Mouse (Mus musculus): ENCODE results near the gene Narf. TPM values are rescaled to one million over a fixed set of nuclear protein-coding genes. Genes with fewer than 3 reads are reported as not detected.
A peak's percentile ranks its signal among the peaks of the same experiment; 100 is the strongest.

The Narf gene
- total RNA-seq, 2 experiments from 2014 or later: 21.0 to 22.0 TPM

DNA sequence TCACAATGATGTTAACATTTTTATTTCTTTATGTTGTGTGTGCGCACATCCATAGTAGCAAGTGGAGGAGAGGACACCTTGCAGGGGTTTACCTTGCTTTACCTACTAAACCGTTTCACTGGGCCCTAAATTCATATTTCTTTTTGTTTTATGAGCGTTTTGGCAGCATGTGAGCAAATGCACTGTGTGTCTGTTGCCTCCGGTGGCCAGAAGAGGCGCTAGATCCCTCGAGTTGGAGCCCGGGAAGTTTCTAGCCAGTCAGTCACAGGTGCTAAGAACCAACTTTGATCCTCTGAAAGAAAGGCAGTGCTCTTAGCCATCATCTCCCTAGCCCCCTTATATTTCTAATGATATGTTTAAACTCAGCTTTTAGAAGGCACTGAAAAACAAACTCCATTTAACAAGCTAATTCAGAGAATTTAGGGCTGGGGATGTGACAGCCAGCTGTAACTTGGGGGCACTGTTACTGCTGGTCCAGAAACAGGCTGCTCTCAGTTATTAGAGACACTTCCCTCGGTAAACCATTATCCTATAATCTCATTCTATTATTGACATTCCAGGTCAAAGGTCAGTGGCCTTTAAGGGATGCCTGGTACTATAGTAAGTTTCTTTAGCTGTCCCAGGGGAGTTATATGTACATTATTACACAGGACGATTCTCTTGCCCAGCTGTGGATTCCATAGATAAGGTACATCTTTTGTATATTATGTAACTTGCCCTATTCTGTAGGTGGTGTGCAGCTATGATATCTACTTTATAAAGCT, 1.4 kb upstream of the Narf start:
- no peak for ATAC-seq (replicated peaks; ENCODE audit: poor library complexity, severe bottlenecking)

GRCm38 (mm10) chr11:121237345-121238128, 484 bp downstream of the Narf start:
- ATAC-seq (replicated peaks; ENCODE audit: poor library complexity, severe bottlenecking): peak; percentile 19; the same call in 1 of the 2 replicates

- ATAC-seq (replicated peaks; ENCODE audit: poor library complexity, severe bottlenecking): no peak
These were observed 2.6 kb downstream of the Narf start for GRCm38 (mm10) chr11:121239669-121240068.

DNA sequence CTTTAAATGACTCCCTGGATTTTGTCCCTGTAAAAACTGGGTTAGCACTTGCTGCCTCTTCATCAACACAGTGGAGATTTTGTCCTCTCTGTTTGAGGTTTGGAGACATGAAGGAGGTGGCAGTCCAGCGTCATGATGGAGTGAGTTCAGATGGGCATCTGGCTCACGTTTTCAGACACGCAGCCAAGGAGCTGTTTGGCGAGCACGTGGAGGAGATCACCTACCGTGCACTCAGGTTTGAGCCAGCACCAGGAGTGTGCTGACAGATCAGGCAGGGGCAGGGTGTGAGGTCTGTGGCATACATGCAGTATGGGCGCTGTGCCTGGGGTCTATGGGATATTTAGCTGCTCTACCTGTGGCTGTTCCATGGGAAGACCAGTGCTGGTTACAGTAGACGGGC, 13.1 kb downstream of the Narf start:
- no peak for ATAC-seq (replicated peaks; ENCODE audit: poor library complexity, severe bottlenecking)

DNA sequence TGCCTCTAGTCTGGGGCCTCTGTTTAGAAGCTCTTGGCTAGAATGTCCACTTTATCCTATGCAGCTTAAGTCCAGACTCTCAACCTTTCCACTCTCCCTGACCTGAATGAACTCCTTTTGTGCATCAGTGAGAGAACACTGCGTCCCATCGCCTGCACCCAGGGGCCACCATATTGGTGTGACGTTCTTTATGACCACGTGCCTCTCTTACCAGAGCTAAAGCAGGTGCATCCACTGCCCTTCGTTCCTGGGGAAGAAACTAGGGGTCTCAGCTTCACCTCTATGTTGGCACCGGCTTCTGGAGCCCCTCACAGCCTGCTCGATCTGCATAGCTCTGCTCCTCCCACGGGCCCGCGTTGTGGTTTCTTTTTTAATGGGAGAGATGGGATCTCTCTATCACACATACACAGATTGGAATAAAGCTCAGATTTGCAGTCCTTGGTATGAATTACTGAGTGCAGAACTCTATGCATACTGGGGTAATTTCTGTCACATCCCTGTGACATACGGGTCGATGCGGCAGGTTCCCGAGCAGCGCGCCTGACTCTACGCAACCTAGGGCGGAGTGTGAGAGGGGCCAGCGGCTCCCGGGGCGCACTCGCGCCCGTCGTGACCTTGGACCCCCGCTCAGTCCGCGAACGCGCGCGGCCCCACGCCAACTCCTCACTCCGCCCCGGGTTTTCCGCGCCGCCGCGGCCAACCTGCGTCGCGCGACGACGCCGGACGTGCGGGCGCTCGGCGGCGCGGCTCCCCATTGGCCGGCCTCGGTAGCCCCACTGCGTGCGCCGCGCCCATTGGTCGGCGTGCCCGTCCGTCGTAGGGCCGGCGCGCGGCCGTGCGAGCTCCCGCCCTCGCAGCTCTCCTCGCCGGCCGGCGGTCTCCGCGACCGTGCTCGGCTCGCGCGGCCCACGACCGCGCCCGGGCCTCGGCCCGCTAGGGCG, 22.4 kb downstream of the Narf start, which contains the start of gene Foxk2:
Foxk2 (plus strand) TSS at position 831 of the 941 bp plus-strand sequence.
- ATAC-seq (replicated peaks; ENCODE audit: poor library complexity, severe bottlenecking): peak; percentile 97

- ATAC-seq (replicated peaks; ENCODE audit: poor library complexity, severe bottlenecking): peak; percentile 13; the same call in 1 of the 2 replicates
These were observed 23.3 kb downstream of the Narf start for GRCm38 (mm10) chr11:121260211-121260906.

GRCm38 (mm10) chr11:121261074-121261473, 24.0 kb downstream of the Narf start:
- ATAC-seq (replicated peaks; ENCODE audit: poor library complexity, severe bottlenecking): no peak

DNA sequence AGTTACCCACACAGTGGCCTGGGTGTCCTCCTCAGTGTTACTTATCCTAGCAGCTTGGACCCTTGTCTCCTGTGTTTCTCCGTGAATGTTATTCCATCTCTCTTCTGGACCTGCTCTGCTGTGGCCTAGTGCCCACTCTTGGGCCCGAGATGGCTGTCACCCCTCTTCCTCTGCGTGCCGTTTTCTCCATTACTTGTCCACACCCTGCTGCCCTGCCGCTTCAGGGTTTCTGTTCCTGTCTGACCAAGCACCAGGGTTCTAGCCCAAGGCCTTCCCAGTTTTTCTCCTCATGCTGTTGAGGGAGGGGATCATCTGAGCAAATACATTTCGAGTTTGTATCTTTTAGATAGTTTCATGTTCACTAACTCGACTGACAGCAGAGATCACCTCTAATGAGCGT, 40.5 kb downstream of the Narf start:
- peak; percentile 60 for ATAC-seq (replicated peaks; ENCODE audit: poor library complexity, severe bottlenecking)

GRCm38 (mm10) chr11:121278011-121278410, 41.0 kb downstream of the Narf start:
- peak; percentile 82 for ATAC-seq (replicated peaks; ENCODE audit: poor library complexity, severe bottlenecking)

GRCm38 (mm10) chr11:121282911-121283310, 45.9 kb downstream of the Narf start:
- ATAC-seq (replicated peaks; ENCODE audit: poor library complexity, severe bottlenecking): no peak

DNA sequence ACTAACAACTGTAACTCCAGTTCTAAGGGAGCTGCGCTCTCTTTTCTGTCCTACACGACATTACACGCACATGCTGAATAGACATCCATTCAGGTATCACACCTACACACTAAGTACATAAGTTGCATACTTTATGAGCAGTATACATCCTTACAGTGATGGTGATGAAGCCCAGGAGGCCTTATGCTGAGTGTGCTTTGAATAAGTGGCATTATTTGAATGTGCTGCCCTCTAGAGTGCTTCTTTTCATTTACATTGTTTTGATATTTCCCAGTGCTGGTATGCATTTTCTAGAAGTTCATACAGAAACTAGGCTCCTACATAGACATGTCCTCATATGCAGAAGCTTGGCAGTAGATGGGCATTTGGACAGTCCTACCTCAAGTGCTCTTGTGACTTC, 52.8 kb downstream of the Narf start:
- no peak for ATAC-seq (replicated peaks; ENCODE audit: poor library complexity, severe bottlenecking)

DNA sequence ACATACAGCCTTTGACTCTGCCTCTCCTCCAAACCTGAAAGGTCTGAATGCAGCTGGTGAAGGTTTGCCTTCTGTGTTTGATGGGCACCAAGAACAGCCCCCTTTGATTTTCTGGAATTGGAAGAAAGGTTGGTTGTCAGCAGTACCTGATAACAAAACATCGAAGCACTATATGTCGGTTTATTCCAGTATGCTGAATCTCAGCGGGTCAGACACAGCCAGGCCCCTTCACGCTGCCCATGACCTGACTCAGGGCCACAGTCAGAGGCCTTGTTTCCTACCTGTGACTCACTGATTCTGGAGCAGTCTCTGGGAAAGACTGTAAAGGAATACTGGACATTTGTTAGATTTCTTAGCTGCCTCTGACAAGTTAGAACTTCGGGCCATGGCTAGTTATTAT, 57.7 kb downstream of the Narf start:
- no peak for ATAC-seq (replicated peaks; ENCODE audit: poor library complexity, severe bottlenecking)

DNA sequence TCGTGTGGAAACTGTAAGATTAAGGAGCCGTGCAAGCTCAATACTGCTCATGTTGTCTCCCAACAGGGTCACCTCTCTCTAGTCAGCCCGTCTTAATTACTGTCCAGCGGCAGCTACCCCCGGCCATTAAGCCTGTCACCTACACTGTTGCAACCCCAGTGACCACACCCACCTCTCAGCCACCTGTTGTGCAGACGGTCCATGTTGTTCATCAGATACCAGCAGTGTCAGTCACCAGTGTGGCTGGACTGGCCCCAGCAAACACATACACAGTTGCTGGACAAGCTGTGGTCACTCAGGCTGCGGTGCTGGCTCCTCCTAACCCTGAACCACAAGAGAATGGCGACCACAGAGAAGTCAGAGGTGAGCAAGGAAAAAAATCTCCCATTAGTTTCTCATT, 61.4 kb downstream of the Narf start:
- no peak for ATAC-seq (replicated peaks; ENCODE audit: poor library complexity, severe bottlenecking)

DNA sequence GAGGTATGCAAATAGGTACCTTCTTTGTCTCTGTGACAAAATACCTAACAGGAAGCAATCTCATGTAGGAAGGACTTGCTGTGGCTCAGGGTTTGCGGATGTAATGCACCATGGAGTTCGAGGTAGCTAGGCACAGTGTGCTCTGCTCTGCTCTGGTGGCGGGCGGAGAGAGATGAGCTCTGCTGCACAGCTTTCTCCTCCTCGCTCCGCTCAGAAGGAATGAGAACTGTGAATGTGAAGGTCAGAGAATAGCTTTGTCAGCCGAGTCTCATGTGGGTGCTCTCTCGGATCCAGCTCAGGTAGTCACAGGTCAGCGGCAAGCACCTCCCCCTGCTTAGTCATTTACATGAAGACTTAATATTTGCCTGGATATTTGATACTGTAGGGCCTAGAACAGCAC, 63.2 kb downstream of the Narf start:
- no peak for ATAC-seq (replicated peaks; ENCODE audit: poor library complexity, severe bottlenecking)

GRCm38 (mm10) chr11:121305371-121305770, 68.3 kb downstream of the Narf start:
- no peak for ATAC-seq (replicated peaks; ENCODE audit: poor library complexity, severe bottlenecking)

Other genes with a start within 250 kb of the Narf start
- 53.7 and 63.6 TPM in 2 replicates for gene Csnk1d, start 245.9 kb upstream of the Narf start, total RNA-seq (2014; fragmentation: Nextera tagmentation)
- 68.2 and 70.6 TPM in 2 replicates for gene Csnk1d, start 245.9 kb upstream of the Narf start, total RNA-seq (2017)
- 6.1 TPM in 1 of 2 replicates, not detected in the other for gene Cd7, start 197.8 kb upstream of the Narf start, total RNA-seq (2014; fragmentation: Nextera tagmentation)
- not detected in 2 replicates for gene Cd7, start 197.8 kb upstream of the Narf start, total RNA-seq (2017)
- gene Sectm1b, start 173.7 kb upstream of the Narf start, total RNA-seq (2014; fragmentation: Nextera tagmentation): not detected in 2 replicates
- gene Sectm1b, start 173.7 kb upstream of the Narf start, total RNA-seq (2017): not detected in 2 replicates
- gene Sectm1a, start 156.0 kb upstream of the Narf start, total RNA-seq (2014; fragmentation: Nextera tagmentation): not detected in 2 replicates
- gene Sectm1a, start 156.0 kb upstream of the Narf start, total RNA-seq (2017): not detected in 2 replicates
- gene Tex19.2, start 118.6 kb upstream of the Narf start, total RNA-seq (2014; fragmentation: Nextera tagmentation): not detected in 2 replicates
- not detected in 2 replicates for gene Tex19.2, start 118.6 kb upstream of the Narf start, total RNA-seq (2017)
- not detected in 2 replicates for gene Tex19.1, start 91.1 kb upstream of the Narf start, total RNA-seq (2014; fragmentation: Nextera tagmentation)
- gene Tex19.1, start 91.1 kb upstream of the Narf start, total RNA-seq (2017): not detected in 2 replicates
- gene Uts2r, start 77.0 kb upstream of the Narf start, total RNA-seq (2014; fragmentation: Nextera tagmentation): not detected in 2 replicates
- gene Uts2r, start 77.0 kb upstream of the Narf start, total RNA-seq (2017): not detected in 2 replicates
- 5.6 and 11.5 TPM in 2 replicates for gene Hexdc, start 32.8 kb upstream of the Narf start, total RNA-seq (2014; fragmentation: Nextera tagmentation)
- gene Hexdc, start 32.8 kb upstream of the Narf start, total RNA-seq (2017): 2.4 and 4.8 TPM in 2 replicates
- gene Ogfod3, start 32.5 kb upstream of the Narf start, total RNA-seq (2014; fragmentation: Nextera tagmentation): 13.1 and 15.1 TPM in 2 replicates
- 7.7 and 10.3 TPM in 2 replicates for gene Ogfod3, start 32.5 kb upstream of the Narf start, total RNA-seq (2017)
- 51.9 and 70.5 TPM in 2 replicates for gene Cybc1, start 7.9 kb upstream of the Narf start, total RNA-seq (2014; fragmentation: Nextera tagmentation)
- 32.9 and 54.6 TPM in 2 replicates for gene Cybc1, start 7.9 kb upstream of the Narf start, total RNA-seq (2017)
- gene Foxk2, start 22.7 kb downstream of the Narf start, total RNA-seq (2014; fragmentation: Nextera tagmentation): 35.7 and 40.4 TPM in 2 replicates
- 25.3 and 26.1 TPM in 2 replicates for gene Foxk2, start 22.7 kb downstream of the Narf start, total RNA-seq (2017)
- 31.3 and 68.7 TPM in 2 replicates for gene Wdr45b, start 117.2 kb downstream of the Narf start, total RNA-seq (2014; fragmentation: Nextera tagmentation)
- 42.4 and 52.4 TPM in 2 replicates for gene Wdr45b, start 117.2 kb downstream of the Narf start, total RNA-seq (2017)
- 0.71 TPM in 1 of 2 replicates, not detected in the other for gene Rab40b, start 151.0 kb downstream of the Narf start, total RNA-seq (2014; fragmentation: Nextera tagmentation)
- not detected in 2 replicates for gene Rab40b, start 151.0 kb downstream of the Narf start, total RNA-seq (2017)
- 6.3 and 8.3 TPM in 2 replicates for gene Fn3krp, start 184.1 kb downstream of the Narf start, total RNA-seq (2014; fragmentation: Nextera tagmentation)
- gene Fn3krp, start 184.1 kb downstream of the Narf start, total RNA-seq (2017): 9.8 and 12.5 TPM in 2 replicates
- not detected in 2 replicates for gene Fn3k, start 197.7 kb downstream of the Narf start, total RNA-seq (2014; fragmentation: Nextera tagmentation)
- not detected in 2 replicates for gene Fn3k, start 197.7 kb downstream of the Narf start, total RNA-seq (2017)
- 42.4 and 51.1 TPM in 2 replicates for gene Tbcd, start 214.7 kb downstream of the Narf start, total RNA-seq (2014; fragmentation: Nextera tagmentation)
- 48.7 and 49.5 TPM in 2 replicates for gene Tbcd, start 214.7 kb downstream of the Narf start, total RNA-seq (2017)

Measured in granulocyte monocyte progenitor cell, adult 5-6 weeks (primary cell).